Mouse (Mus musculus) hindbrain, embryonic 15.5 days (tissue): ENCODE data around the gene Gas2l2. TPM values are rescaled to one million over a fixed set of nuclear protein-coding genes. Genes with fewer than 3 reads are reported as not detected.

ENCODE experiments used
- ATAC-seq: fragments of 200-750 bp; cut with Nextera tagmentation; 2 replicates; pipeline ENCODE4 v1.8.0; 2017; ENCODE audit warnings: low read depth, moderate number of reproducible peaks, moderate TSS enrichment; ENCODE audit not compliant: low FRiP score
- H3K27ac ChIP-seq: fragments of 300-500 bp; sonication (generic); replicated peaks from 2 replicates; pipeline ENCODE4 v1.5.1; 2015; ENCODE audit warnings: mild to moderate bottlenecking, inconsistent platforms
- H3K27me3 ChIP-seq: fragments of 300-500 bp; sonication (generic); 2 replicates; pipeline ENCODE4 v1.6.1; 2015; ENCODE audit warnings: control low read depth, inconsistent platforms
- H3K36me3 ChIP-seq: fragments of 300-500 bp; sonication (generic); 2 replicates; pipeline ENCODE4 v1.6.1; 2015; ENCODE audit warnings: control low read depth, inconsistent platforms
- H3K4me1 ChIP-seq: fragments of 300-500 bp; sonication (generic); replicated peaks from 2 replicates; pipeline ENCODE4 v1.6.1; 2015; ENCODE audit warnings: control low read depth, inconsistent platforms
- H3K4me2 ChIP-seq: fragments of 300-500 bp; sonication (generic); 2 replicates; pipeline ENCODE4 v1.6.1; 2015; ENCODE audit warnings: moderate library complexity, mild to moderate bottlenecking, inconsistent platforms
- H3K4me3 ChIP-seq: fragments of 300-500 bp; sonication (generic); 2 replicates; pipeline ENCODE4 v1.5.1; 2015; ENCODE audit warnings: mild to moderate bottlenecking, inconsistent platforms
- H3K9ac ChIP-seq: fragments of 300-500 bp; sonication (generic); 2 replicates; pipeline ENCODE4 v1.6.1; 2015; ENCODE audit warnings: inconsistent platforms
- H3K9me3 ChIP-seq: fragments of 300-500 bp; sonication (generic); 2 replicates; pipeline ENCODE4 v1.6.1; 2016; ENCODE audit warnings: control low read depth, inconsistent platforms
- WGBS: fragments of 180-500 bp; shearing (Covaris S2); methylation state at CpG from one replicate; pipeline ENCODE4 v1.1.7; 2015; 5-methylcytosine and 5-hydroxymethylcytosine counted together
- polyA plus RNA-seq: library from polyadenylated mRNA; unstranded; fragments of >200 nt; fragmentation: Nextera tagmentation; extraction: Ambion mirVana; gene quantifications from 2 replicates; pipeline ENCODE4 v1.2.1, GENCODE M21; 2015

The Gas2l2 gene
- polyA plus RNA-seq, 1 experiment from 2014 or later, result 0.91 TPM

GRCm38 (mm10) chr11:83379745-83380341, 49.4 kb downstream of the Gas2l2 start:
- no peak overlapping the region for H3K4me2 ChIP-seq
- H3K9ac ChIP-seq, result no peak overlapping the region
- no peak overlapping the region for H3K27ac ChIP-seq
- no peak overlapping the region for H3K4me3 ChIP-seq
- H3K27me3 ChIP-seq, result no peaks in the 10 kb centered on the region
- peaks cover 9% of the 10 kb centered on the region; the same call in 1 of the 2 replicates for H3K36me3 ChIP-seq
- no peaks in the 10 kb centered on the region for H3K9me3 ChIP-seq
- ATAC-seq, result no peak
- H3K4me1 ChIP-seq, result peaks cover 12% of the 10 kb centered on the region
- 84% methylated on average over 7 of the region's 7 CpGs for WGBS

Other genes with a start within 250 kb of the Gas2l2 start
- 0.10 and 0.31 TPM in 2 replicates for gene Slfn3, start 238.1 kb downstream of the Gas2l2 start, polyA plus RNA-seq
- 0.07 and 0.09 TPM in 2 replicates for gene Slfn14, start 142.7 kb downstream of the Gas2l2 start, polyA plus RNA-seq
- gene Ap2b1, start 130.4 kb downstream of the Gas2l2 start, polyA plus RNA-seq, result 111 and 117 TPM in 2 replicates
- 15.6 and 15.9 TPM in 2 replicates for gene Pex12, start 126.9 kb downstream of the Gas2l2 start, polyA plus RNA-seq
- 44.2 and 48.6 TPM in 2 replicates for gene Rasl10b, start 20.3 kb downstream of the Gas2l2 start, polyA plus RNA-seq
- gene 1700020L24Rik, start 8.2 kb upstream of the Gas2l2 start, polyA plus RNA-seq, result 0.42 and 0.78 TPM in 2 replicates
- gene Mmp28, start 33.6 kb upstream of the Gas2l2 start, polyA plus RNA-seq, result 4.2 TPM in 2 replicates
- gene Taf15, start 43.6 kb upstream of the Gas2l2 start, polyA plus RNA-seq, result 9.9 and 12.2 TPM in 2 replicates
- gene Heatr9, start 92.7 kb upstream of the Gas2l2 start, polyA plus RNA-seq, result not detected in 2 replicates
- 1.3 TPM in 1 of 2 replicates, not detected in the other for gene Ccl5, start 101.1 kb upstream of the Gas2l2 start, polyA plus RNA-seq
- gene Ccl9, start 149.2 kb upstream of the Gas2l2 start, polyA plus RNA-seq, result 3.0 and 3.9 TPM in 2 replicates
- gene Ccl6, start 163.6 kb upstream of the Gas2l2 start, polyA plus RNA-seq, result 2.7 and 4.6 TPM in 2 replicates
- gene Rpl9-ps1, start 216.2 kb upstream of the Gas2l2 start, polyA plus RNA-seq, result not detected in 2 replicates
- 0.94 and 1.8 TPM in 2 replicates for gene Ccl3, start 219.9 kb upstream of the Gas2l2 start, polyA plus RNA-seq
- gene Ccl4, start 233.1 kb upstream of the Gas2l2 start, polyA plus RNA-seq, result 0.80 and 2.0 TPM in 2 replicates